Mouse (Mus musculus): ENCODE measurements around the gene Parp3. TPM values are rescaled to one million over a fixed set of nuclear protein-coding genes. Genes with fewer than 3 reads are reported as not detected.

Gene Parp3
- total and polyA plus RNA-seq, 3 experiments, result 2.2 to 5.0 TPM; not detected in 1

DNA sequence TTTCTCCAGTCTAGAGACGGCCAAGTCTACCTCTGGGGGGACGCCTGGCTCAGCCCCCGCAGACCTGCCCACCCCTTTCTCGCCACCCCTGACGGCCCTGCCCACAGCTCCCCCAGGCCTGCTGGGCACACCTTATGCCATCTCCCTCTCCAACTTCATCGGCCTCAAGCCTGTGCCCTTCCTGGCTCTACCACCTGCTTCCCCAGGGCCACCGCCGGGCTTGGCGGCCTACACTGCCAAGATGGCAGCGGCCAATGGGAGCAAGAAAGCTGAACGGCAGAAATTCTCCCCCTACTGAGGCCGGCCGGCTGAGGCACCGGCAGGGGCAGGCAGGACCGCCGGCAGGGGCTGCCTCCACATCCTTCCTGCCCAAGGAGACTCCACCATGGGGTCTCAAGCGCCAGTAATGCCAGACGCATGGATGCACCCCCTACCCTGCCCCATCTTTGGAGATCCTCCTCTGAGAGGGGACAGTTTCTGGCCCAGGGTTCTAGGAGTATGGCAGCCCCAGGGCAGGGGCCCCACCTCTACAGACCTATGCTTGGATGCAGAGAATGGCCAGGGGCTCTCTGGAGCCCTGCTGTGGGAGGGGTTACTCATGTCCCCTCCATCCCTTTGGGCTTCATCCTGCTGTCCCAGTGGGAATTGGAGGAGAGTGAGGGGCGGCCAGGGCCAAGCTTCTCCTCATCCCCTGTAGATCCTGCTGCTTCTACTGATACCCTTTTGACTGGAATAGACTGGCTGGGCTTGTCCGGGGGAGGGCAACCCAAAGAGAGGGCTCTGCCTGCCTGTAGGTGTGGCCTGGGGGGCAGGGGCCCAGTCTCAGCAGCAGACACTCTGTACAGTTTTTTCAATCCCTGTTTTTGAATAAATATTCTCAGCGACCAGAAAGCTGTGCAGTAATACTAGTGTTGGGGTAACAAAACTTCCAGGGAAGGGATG, 13.4 kb downstream of the Parp3 start:
- no peak for DNase-seq (ENCODE audit: low read depth, low spot score)
- Histone ChIP-seq H3K9ac (ENCODE audit: control insufficient read depth, low read depth, low read length, poor library complexity, severe bottlenecking) (no peak overlapping the region), H3K27ac (ENCODE audit: control insufficient read depth, low read depth, low read length) (no peak overlapping the region), H3K27me3 (ENCODE audit: control insufficient read depth in 1 of 2, insufficient read depth in 2 of 2, low read length in 2 of 2) (no peaks in the 10 kb centered on the region), H3K9me3 (replicated peaks; ENCODE audit: insufficient read depth, low read length) (no peaks in the 10 kb centered on the region), H3K4me1 (ENCODE audit: control insufficient read depth in 1 of 2, insufficient read depth in 2 of 2, low read length in 2 of 2) (no peaks in the 10 kb centered on the region), H3K79me2 (ENCODE audit: control insufficient read depth, insufficient read depth, low read length, poor library complexity) (no peaks in the 10 kb centered on the region), H3K36me3 (ENCODE audit: control insufficient read depth in 1 of 2, insufficient read depth in 2 of 2, low read length in 2 of 2) (no peaks in the 10 kb centered on the region), H3K4me3 (ENCODE audit: control insufficient read depth in 1 of 2, insufficient read depth in 1 of 2, low read depth in 2 of 2, low read length in 2 of 2) (no peak overlapping the region)
- TF ChIP-seq MAX (IDR thresholded peaks at IDR 0.05; ENCODE audit: low read length) (no peak), USF1 (IDR thresholded peaks at IDR 0.05; ENCODE audit: low read depth, low read length) (no peak), GATA1 (IDR thresholded peaks at IDR 0.05; ENCODE audit: low read depth, low read length) (no peak), MAFK (IDR thresholded peaks at IDR 0.05; ENCODE audit: borderline replicate concordance, low read depth, low read length) (no peak), SMC3 (IDR thresholded peaks at IDR 0.05; ENCODE audit: low read depth, low read length) (no peak), ZNF384 (IDR thresholded peaks at IDR 0.05; ENCODE audit: low read depth, low read length) (no peak), JUND (IDR thresholded peaks at IDR 0.05; ENCODE audit: low read depth, low read length) (no peak), CHD1 (IDR thresholded peaks at IDR 0.05; ENCODE audit: low read depth, low read length) (no peak), POLR2AphosphoS2 (IDR thresholded peaks at IDR 0.05; ENCODE audit: low read length) (no peak), MXI1 (IDR thresholded peaks at IDR 0.05; ENCODE audit: low read depth, low read length) (no peak), ZC3H11A (IDR thresholded peaks at IDR 0.05; ENCODE audit: low read depth, low read length) (no peak), ETS1 (IDR thresholded peaks at IDR 0.05; ENCODE audit: low read depth, low read length) (no peak)

DNA sequence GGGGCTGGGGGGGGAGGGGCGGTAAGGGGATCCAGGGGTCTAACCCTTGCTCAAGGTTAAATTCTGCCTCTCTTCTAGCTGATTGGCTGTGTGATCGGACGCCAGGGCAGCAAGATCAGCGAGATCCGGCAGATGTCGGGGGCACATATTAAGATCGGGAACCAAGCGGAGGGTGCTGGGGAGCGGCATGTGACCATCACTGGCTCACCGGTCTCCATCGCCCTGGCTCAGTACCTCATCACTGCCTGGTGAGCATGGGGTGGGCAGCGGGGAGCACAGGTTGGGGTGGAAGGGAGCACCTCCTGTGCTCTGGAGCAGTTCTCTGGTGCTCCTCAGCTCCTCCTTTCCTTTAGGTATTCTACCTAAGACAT, 14.3 kb downstream of the Parp3 start:
- TF ChIP-seq EP300 (IDR thresholded peaks at IDR 0.05; ENCODE audit: low read depth in 1 of 2, low read length in 2 of 2), result no peak
- TF ChIP-seq MAFK (IDR thresholded peaks at IDR 0.05; ENCODE audit: borderline replicate concordance, low read depth, low read length), result no peak

More for the DNA sequence above, 14.3 kb downstream of the Parp3 start:
- Histone ChIP-seq H3K27ac (ENCODE audit: control insufficient read depth, low read depth, low read length) (no peak overlapping the region), H3K4me3 (ENCODE audit: control insufficient read depth in 1 of 2, insufficient read depth in 1 of 2, low read depth in 2 of 2, low read length in 2 of 2) (no peak overlapping the region), H3K27me3 (ENCODE audit: control insufficient read depth in 1 of 2, insufficient read depth in 2 of 2, low read length in 2 of 2) (no peaks in the 10 kb centered on the region), H3K9ac (ENCODE audit: control insufficient read depth, low read depth, low read length, poor library complexity, severe bottlenecking) (no peak overlapping the region), H3K9me3 (replicated peaks; ENCODE audit: insufficient read depth, low read length) (no peaks in the 10 kb centered on the region), H3K36me3 (ENCODE audit: control insufficient read depth in 1 of 2, insufficient read depth in 2 of 2, low read length in 2 of 2) (no peaks in the 10 kb centered on the region), H3K4me1 (ENCODE audit: control insufficient read depth in 1 of 2, insufficient read depth in 2 of 2, low read length in 2 of 2) (no peaks in the 10 kb centered on the region), H3K79me2 (ENCODE audit: control insufficient read depth, insufficient read depth, low read length, poor library complexity) (no peaks in the 10 kb centered on the region)
- no peak for DNase-seq (ENCODE audit: low read depth, low spot score)
